Mouse (Mus musculus) E14TG2a.4 (cell line): ENCODE results near the gene Smpd3.
A peak's percentile ranks its signal among the peaks of the same experiment; 100 is the strongest.
"Not testable (repeated sequence)": the region's sequence is repeated elsewhere in the genome, so short reads cannot be mapped to it uniquely, and the experiment has no call there.

Experiments used
- H3K27me3 ChIP-seq: 2 replicates; pipeline ENCODE4 v1.6.1; 2014; ENCODE audit warnings: low read length, control low read depth; ENCODE audit not compliant: insufficient read depth
- H3K36me3 ChIP-seq: 2 replicates; pipeline ENCODE4 v1.6.1; 2014; ENCODE audit warnings: low read length, control low read depth; ENCODE audit not compliant: insufficient read depth
- H3K4me1 ChIP-seq: replicated peaks from 2 replicates; pipeline ENCODE4 v1.6.1; 2014; ENCODE audit warnings: low read depth, low read length, control low read depth
- H3K4me3 ChIP-seq: replicated peaks from 2 replicates; pipeline ENCODE4 v1.5.1; 2014; ENCODE audit warnings: mild to moderate bottlenecking, low read length
- H3K9me3 ChIP-seq: 2 replicates; pipeline ENCODE4 v1.6.1; 2014; ENCODE audit warnings: low read length, control low read depth
- CTCF ChIP-seq: conservative IDR thresholded peaks from 2 replicates; pipeline ENCODE4 v1.5.1; 2014; ENCODE audit warnings: low read length
- NANOG ChIP-seq: IDR thresholded peaks from 2 replicates; pipeline ENCODE4 v1.6.1; 2014; ENCODE audit warnings: borderline replicate concordance, low read length, mixed read lengths
- POU5F1 ChIP-seq: IDR thresholded peaks from 2 replicates; pipeline ENCODE4 v1.6.1; 2014; ENCODE audit warnings: low read length, borderline replicate concordance

Gene Smpd3

GRCm38 (mm10) chr8:106317091-106317490 lies 20.7 kb downstream of the Smpd3 start:
- H3K4me1 ChIP-seq = no peaks in the 10 kb centered on the region
- H3K9me3 ChIP-seq = no peaks in the 10 kb centered on the region
- H3K27me3 ChIP-seq = no peaks in the 10 kb centered on the region
- H3K36me3 ChIP-seq = no peaks in the 10 kb centered on the region
- no peak for TF ChIP-seq CTCF
- H3K4me3 ChIP-seq = no peak overlapping the region

GRCm38 (mm10) chr8:106316506-106316905 lies 21.3 kb downstream of the Smpd3 start:
- Histone ChIP-seq H3K4me3 (no peak overlapping the region), H3K27me3 (no peaks in the 10 kb centered on the region), H3K4me1 (no peaks in the 10 kb centered on the region), H3K36me3 (no peaks in the 10 kb centered on the region), H3K9me3 (no peaks in the 10 kb centered on the region)
- TF ChIP-seq NANOG = no peak
- TF ChIP-seq POU5F1 = no peak
- no peak for TF ChIP-seq CTCF

GRCm38 (mm10) chr8:106315402-106316187 lies 22.2 kb downstream of the Smpd3 start:
- H3K4me1 ChIP-seq = no peaks in the 10 kb centered on the region
- no peaks in the 10 kb centered on the region for H3K36me3 ChIP-seq
- H3K27me3 ChIP-seq = no peaks in the 10 kb centered on the region
- H3K4me3 ChIP-seq = no peak overlapping the region
- no peaks in the 10 kb centered on the region for H3K9me3 ChIP-seq
- TF ChIP-seq NANOG (no peak), POU5F1 (no peak), CTCF (no peak)

GRCm38 (mm10) chr8:106313799-106314198 lies 24.0 kb downstream of the Smpd3 start:
- no peaks in the 10 kb centered on the region for H3K4me1 ChIP-seq
- no peaks in the 10 kb centered on the region for H3K9me3 ChIP-seq
- TF ChIP-seq NANOG = no peak
- no peak for TF ChIP-seq CTCF
- no peak for TF ChIP-seq POU5F1
- H3K4me3 ChIP-seq = no peak overlapping the region
- H3K27me3 ChIP-seq = no peaks in the 10 kb centered on the region
- H3K36me3 ChIP-seq = no peaks in the 10 kb centered on the region

GRCm38 (mm10) chr8:106313120-106313737 lies 24.6 kb downstream of the Smpd3 start:
- no peak overlapping the region for H3K4me3 ChIP-seq
- no peaks in the 10 kb centered on the region for H3K9me3 ChIP-seq
- TF ChIP-seq CTCF (no peak), POU5F1 (no peak), NANOG (no peak)
- H3K4me1 ChIP-seq = no peaks in the 10 kb centered on the region
- no peaks in the 10 kb centered on the region for H3K27me3 ChIP-seq
- no peaks in the 10 kb centered on the region for H3K36me3 ChIP-seq

- no peaks in the 10 kb centered on the region for H3K27me3 ChIP-seq
- H3K36me3 ChIP-seq = no peaks in the 10 kb centered on the region
- no peaks in the 10 kb centered on the region for H3K9me3 ChIP-seq
- no peaks in the 10 kb centered on the region for H3K4me1 ChIP-seq
- TF ChIP-seq CTCF (peak; percentile 83), NANOG (no peak)
- H3K4me3 ChIP-seq = no peak overlapping the region
Observed at GRCm38 (mm10) chr8:106311967-106312366, 25.8 kb downstream of the Smpd3 start.

GRCm38 (mm10) chr8:106310026-106310652 lies 27.6 kb downstream of the Smpd3 start:
- H3K9me3 ChIP-seq = no peaks in the 10 kb centered on the region
- TF ChIP-seq CTCF = no peak
- TF ChIP-seq POU5F1 = no peak
- no peak for TF ChIP-seq NANOG
- H3K4me3 ChIP-seq = no peak overlapping the region
- no peaks in the 10 kb centered on the region for H3K36me3 ChIP-seq
- 0 out of 2 replicates have a peak, but pooled peaks cover 2% of the 10 kb centered on the region for H3K27me3 ChIP-seq
- H3K4me1 ChIP-seq = no peaks in the 10 kb centered on the region

- not testable (repeated sequence) for H3K9me3 ChIP-seq
Observed at GRCm38 (mm10) chr8:106308082-106308786, 29.6 kb downstream of the Smpd3 start.

More at GRCm38 (mm10) chr8:106308082-106308786, 29.6 kb downstream of the Smpd3 start:
- not testable (repeated sequence) for H3K4me3 ChIP-seq, H3K36me3 ChIP-seq, H3K27me3 ChIP-seq, H3K4me1 ChIP-seq
